Mouse (Mus musculus): ENCODE data around the gene Kmt5b. TPM values are rescaled to one million over a fixed set of nuclear protein-coding genes. Genes with fewer than 3 reads are reported as not detected.

Kmt5b gene
- polyA plus RNA-seq, 1 experiment from 2014 or later = 34.3 TPM

DNA sequence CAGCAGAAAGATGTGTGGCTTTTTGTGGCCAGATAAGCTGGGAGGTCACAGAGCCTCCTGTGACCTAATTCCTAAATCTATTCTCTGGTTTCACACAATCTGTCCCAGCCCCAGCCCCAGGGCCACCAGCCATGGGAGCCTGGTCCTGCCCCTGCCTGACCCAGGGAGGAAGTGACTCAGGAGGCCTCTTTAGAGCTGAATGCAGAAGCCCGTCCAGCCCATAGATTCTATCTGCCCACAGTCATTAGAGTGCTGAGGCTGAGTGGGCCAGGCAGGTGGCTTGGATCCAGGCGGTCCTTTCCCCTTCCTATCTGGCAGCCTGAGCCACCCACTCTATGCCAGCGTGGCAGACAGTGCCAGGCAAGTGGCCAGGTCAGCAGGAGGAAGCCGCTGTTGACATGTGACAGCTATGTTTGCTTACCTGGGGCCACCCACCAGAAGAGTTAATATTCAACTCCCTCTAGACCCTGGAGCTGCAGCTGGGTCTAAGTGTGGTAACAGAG lies 65.7 kb downstream of the Kmt5b start:
- H3K27ac ChIP-seq (ENCODE audit: low read depth) = peak overlapping the region; percentile 76
- H3K27me3 ChIP-seq (ENCODE audit: insufficient read depth, low read length) = no peaks in the 10 kb centered on the region
- no peak overlapping the region; the same call in 1 of the 2 replicates for H3K9ac ChIP-seq
- no peak overlapping the region for H3K4me3 ChIP-seq (ENCODE audit: low read depth, low read length)
- WGBS = 40% methylated on average over 4 of the region's 4 CpGs
- peak; percentile 66 for DNase-seq
- TF ChIP-seq CTCF (IDR thresholded peaks at IDR 0.05; ENCODE audit: low read depth) = no peak
- peak; percentile 80 for ATAC-seq (ENCODE audit: insufficient read depth)
- H3K4me2 ChIP-seq = no peak overlapping the region
- H3K4me1 ChIP-seq (ENCODE audit: insufficient read depth) = peaks cover 6% of the 10 kb centered on the region; the same call in 1 of the 2 replicates
- no peaks in the 10 kb centered on the region for H3K9me3 ChIP-seq (ENCODE audit: low read depth, low read length)
- H3K36me3 ChIP-seq (ENCODE audit: insufficient read depth) = no peaks in the 10 kb centered on the region

GRCm38 (mm10) chr19:3834301-3834700 lies 67.1 kb downstream of the Kmt5b start:
- no peak for TF ChIP-seq CTCF (IDR thresholded peaks at IDR 0.05; ENCODE audit: low read depth)
- Histone ChIP-seq H3K36me3 (ENCODE audit: insufficient read depth) (no peaks in the 10 kb centered on the region), H3K27me3 (ENCODE audit: insufficient read depth, low read length) (no peaks in the 10 kb centered on the region), H3K27ac (ENCODE audit: low read depth) (peak overlapping the region; percentile 76), H3K4me3 (ENCODE audit: low read depth, low read length) (no peak overlapping the region), H3K9ac (no peak overlapping the region), H3K9me3 (ENCODE audit: low read depth, low read length) (no peaks in the 10 kb centered on the region), H3K4me2 (no peak overlapping the region), H3K4me1 (ENCODE audit: insufficient read depth) (peaks cover 6% of the 10 kb centered on the region; the same call in 1 of the 2 replicates)
- DNase-seq = no peak
- WGBS = 79% methylated on average over 7 of the region's 7 CpGs
- ATAC-seq (ENCODE audit: insufficient read depth) = no peak

DNA sequence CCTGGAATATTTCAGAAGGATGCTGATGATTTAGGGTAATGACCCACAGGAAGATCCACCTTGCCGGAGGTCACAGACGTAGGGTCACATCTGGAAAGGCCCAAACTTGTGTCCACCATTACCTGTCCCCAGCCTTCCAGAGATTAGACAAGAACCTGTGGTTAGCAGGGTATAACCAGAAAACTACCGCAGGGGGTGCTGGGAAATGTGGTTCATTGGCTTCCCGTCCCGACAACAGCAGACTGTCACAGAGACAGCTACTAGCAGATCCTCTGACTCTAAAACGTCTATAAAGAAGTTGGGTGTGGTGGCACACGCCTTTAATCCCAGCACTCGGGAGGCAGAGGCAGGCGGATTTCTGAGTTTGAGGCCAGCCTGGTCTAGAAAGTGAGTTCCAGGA lies 69.6 kb downstream of the Kmt5b start:
- Histone ChIP-seq H3K9me3 (ENCODE audit: low read depth, low read length) (no peaks in the 10 kb centered on the region), H3K4me2 (no peak overlapping the region), H3K36me3 (ENCODE audit: insufficient read depth) (no peaks in the 10 kb centered on the region), H3K27ac (ENCODE audit: low read depth) (no peak overlapping the region), H3K9ac (no peak overlapping the region), H3K4me3 (ENCODE audit: low read depth, low read length) (no peak overlapping the region), H3K4me1 (ENCODE audit: insufficient read depth) (peaks cover 6% of the 10 kb centered on the region; the same call in 1 of the 2 replicates), H3K27me3 (ENCODE audit: insufficient read depth, low read length) (no peaks in the 10 kb centered on the region)
- no peak for TF ChIP-seq CTCF (IDR thresholded peaks at IDR 0.05; ENCODE audit: low read depth)
- 87% methylated on average over 9 of the region's 9 CpGs for WGBS
- ATAC-seq (ENCODE audit: insufficient read depth) (no peak), DNase-seq (no peak)

GRCm38 (mm10) chr19:3838931-3839330 lies 71.7 kb downstream of the Kmt5b start:
- H3K27ac ChIP-seq (ENCODE audit: low read depth) = no peak overlapping the region
- TF ChIP-seq CTCF (IDR thresholded peaks at IDR 0.05; ENCODE audit: low read depth) = no peak

GRCm38 (mm10) chr19:3839686-3840085 lies 72.5 kb downstream of the Kmt5b start:
- Histone ChIP-seq H3K27ac (ENCODE audit: low read depth) (peak overlapping the region; percentile 79), H3K27me3 (ENCODE audit: insufficient read depth, low read length) (no peaks in the 10 kb centered on the region), H3K4me2 (no peak overlapping the region), H3K9me3 (ENCODE audit: low read depth, low read length) (no peaks in the 10 kb centered on the region), H3K4me3 (ENCODE audit: low read depth, low read length) (no peak overlapping the region), H3K9ac (no peak overlapping the region), H3K4me1 (ENCODE audit: insufficient read depth) (no peaks in the 10 kb centered on the region; the same call in 1 of the 2 replicates), H3K36me3 (ENCODE audit: insufficient read depth) (no peaks in the 10 kb centered on the region)
- TF ChIP-seq CTCF (IDR thresholded peaks at IDR 0.05; ENCODE audit: low read depth) = no peak
- no peak for DNase-seq
- ATAC-seq (ENCODE audit: insufficient read depth) = no peak
- 41% methylated on average over 2 of the region's 2 CpGs for WGBS

More at GRCm38 (mm10) chr19:3838931-3839330, 71.7 kb downstream of the Kmt5b start:
- H3K4me1 ChIP-seq (ENCODE audit: insufficient read depth) = no peaks in the 10 kb centered on the region; the same call in 1 of the 2 replicates
- H3K9me3 ChIP-seq (ENCODE audit: low read depth, low read length) = no peaks in the 10 kb centered on the region
- 70% methylated on average over 3 of the region's 3 CpGs for WGBS
- no peak for DNase-seq
- H3K27me3 ChIP-seq (ENCODE audit: insufficient read depth, low read length) = no peaks in the 10 kb centered on the region
- no peak overlapping the region for H3K4me3 ChIP-seq (ENCODE audit: low read depth, low read length)
- H3K9ac ChIP-seq = no peak overlapping the region
- no peak overlapping the region for H3K4me2 ChIP-seq
- H3K36me3 ChIP-seq (ENCODE audit: insufficient read depth) = no peaks in the 10 kb centered on the region
- ATAC-seq (ENCODE audit: insufficient read depth) = no peak

GRCm38 (mm10) chr19:3840214-3840651 lies 73.0 kb downstream of the Kmt5b start:
- 20% methylated on average over 5 of the region's 5 CpGs for WGBS
- no peak for DNase-seq
- Histone ChIP-seq H3K4me2 (no peak overlapping the region), H3K4me3 (ENCODE audit: low read depth, low read length) (no peak overlapping the region), H3K4me1 (ENCODE audit: insufficient read depth) (no peaks in the 10 kb centered on the region; the same call in 1 of the 2 replicates), H3K36me3 (ENCODE audit: insufficient read depth) (no peaks in the 10 kb centered on the region), H3K9ac (no peak overlapping the region), H3K27me3 (ENCODE audit: insufficient read depth, low read length) (no peaks in the 10 kb centered on the region), H3K9me3 (ENCODE audit: low read depth, low read length) (no peaks in the 10 kb centered on the region), H3K27ac (ENCODE audit: low read depth) (peak overlapping the region; percentile 79)
- no peak for TF ChIP-seq CTCF (IDR thresholded peaks at IDR 0.05; ENCODE audit: low read depth)
- ATAC-seq (ENCODE audit: insufficient read depth) = no peak

DNA sequence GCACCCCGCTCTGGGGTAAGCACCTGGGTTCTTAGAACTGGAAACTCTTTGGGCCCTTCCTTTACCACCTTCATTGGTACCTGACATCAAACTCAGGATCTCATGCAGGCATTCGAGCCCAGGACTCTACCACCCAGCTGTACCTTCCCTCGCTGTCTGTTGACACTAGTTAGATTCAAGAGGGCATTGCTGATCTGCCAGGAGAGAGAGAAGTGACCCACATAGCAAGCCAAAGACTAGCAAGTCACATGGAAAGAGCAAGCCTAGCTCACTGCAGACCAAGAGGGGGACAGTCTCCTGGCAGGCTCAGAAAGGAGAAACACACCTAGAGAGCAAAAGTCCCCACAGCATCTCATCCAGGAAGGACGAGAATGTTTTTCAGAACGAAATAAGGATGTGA lies 73.5 kb downstream of the Kmt5b start:
- H3K9ac ChIP-seq = no peak overlapping the region
- ATAC-seq (ENCODE audit: insufficient read depth) (no peak), DNase-seq (no peak)
- H3K4me2 ChIP-seq = no peak overlapping the region
- WGBS = 56% methylated on average over 5 of the region's 5 CpGs
- TF ChIP-seq CTCF (IDR thresholded peaks at IDR 0.05; ENCODE audit: low read depth) = no peak
- H3K36me3 ChIP-seq (ENCODE audit: insufficient read depth) = no peaks in the 10 kb centered on the region
- H3K9me3 ChIP-seq (ENCODE audit: low read depth, low read length) = no peaks in the 10 kb centered on the region
- no peaks in the 10 kb centered on the region; the same call in 1 of the 2 replicates for H3K4me1 ChIP-seq (ENCODE audit: insufficient read depth)
- no peaks in the 10 kb centered on the region for H3K27me3 ChIP-seq (ENCODE audit: insufficient read depth, low read length)
- H3K4me3 ChIP-seq (ENCODE audit: low read depth, low read length) = no peak overlapping the region
- peak overlapping the region; percentile 79 for H3K27ac ChIP-seq (ENCODE audit: low read depth)
